Mouse (Mus musculus) heart, adult 18-20 months (tissue): Measurements from ENCODE around the gene Ptbp1. TPM values are rescaled to one million over a fixed set of nuclear protein-coding genes. Genes with fewer than 3 reads are reported as not detected.
A peak's percentile ranks its signal among the peaks of the same experiment; 100 is the strongest.
"Not testable (repeated sequence)": the region's sequence is repeated elsewhere in the genome, so short reads cannot be mapped to it uniquely, and the experiment has no call there.

ENCODE experiments used
- DNase-seq, 2 experiments: peaks; one replicate each; pipeline ENCODE4 v3.0.0; 2021 to 2022; ENCODE audit warnings: mixed read lengths in 1 of 2
- total RNA-seq, 2 experiments: library from RNA; stranded (reverse); gene quantifications; 2 replicates each; pipeline ENCODE4 v1.2.3; 2021

Ptbp1 gene
- total RNA-seq, 2 experiments from 2014 or later, result 35.8 to 39.9 TPM

DNA sequence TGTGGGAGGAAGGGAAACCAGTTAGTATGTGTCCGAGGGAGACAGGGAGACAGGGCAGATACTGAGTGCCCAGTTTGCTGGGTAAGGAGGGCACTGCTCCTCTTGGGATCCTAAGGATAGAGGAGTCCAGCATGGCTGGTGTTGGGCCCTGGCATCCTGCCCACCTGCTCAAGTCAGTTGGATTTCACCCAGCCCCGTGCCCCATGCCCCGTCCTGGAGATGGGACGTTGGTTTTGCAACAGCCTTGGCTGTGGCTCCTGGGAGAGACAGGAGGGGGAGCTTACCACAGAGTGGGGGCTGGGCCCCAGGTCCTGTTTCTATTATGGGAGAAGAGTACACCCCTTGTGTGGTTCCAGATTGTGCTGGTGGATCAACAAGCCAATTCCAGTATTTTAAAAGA is 30.2 kb downstream of the Ptbp1 start:
- peak; percentile 79 to 82 for DNase-seq

DNA sequence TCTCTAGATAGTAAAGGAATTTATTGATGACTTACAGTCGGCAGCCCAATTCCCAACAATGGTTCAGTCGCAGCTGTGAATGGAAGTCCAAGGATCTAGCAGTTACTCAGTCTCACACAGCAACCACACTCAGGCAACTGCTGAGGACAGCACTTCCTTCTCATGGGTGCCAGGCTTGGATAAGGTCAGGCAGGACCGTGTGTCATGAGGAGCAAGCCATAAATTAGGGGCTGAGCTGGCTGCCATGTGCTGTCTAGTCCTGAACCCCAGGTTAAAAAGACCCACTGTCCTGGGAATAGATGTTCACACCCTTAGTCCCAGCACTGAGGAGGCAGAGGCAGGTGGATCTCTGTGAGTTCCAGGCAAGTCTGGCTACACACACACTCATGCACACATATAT is 30.7 kb downstream of the Ptbp1 start:
- DNase-seq, result not testable (repeated sequence)

DNA sequence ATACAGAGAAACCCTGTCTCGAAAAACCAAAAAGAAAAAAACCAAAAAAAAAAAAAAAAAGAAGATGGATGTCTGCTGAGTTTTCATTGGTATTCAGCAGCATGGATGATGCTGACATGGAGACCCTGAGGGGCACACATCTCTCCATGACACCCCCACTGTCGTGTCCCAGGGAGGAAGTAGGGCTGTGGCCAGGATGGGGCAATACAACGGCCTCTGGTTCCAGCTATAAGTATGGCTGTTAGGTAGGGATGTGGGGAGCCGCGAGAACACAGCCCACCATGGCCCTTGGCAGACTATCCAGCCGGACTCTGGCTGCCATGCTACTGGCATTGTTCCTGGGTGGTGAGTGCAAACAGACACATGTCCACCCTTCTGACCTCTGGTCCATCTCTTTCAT is 31.8 kb downstream of the Ptbp1 start, which contains the start of gene Elane:
Gene Elane (plus strand): TSS at position 194 of the 400 bp plus-strand sequence.
- DNase-seq, result no peak

DNA sequence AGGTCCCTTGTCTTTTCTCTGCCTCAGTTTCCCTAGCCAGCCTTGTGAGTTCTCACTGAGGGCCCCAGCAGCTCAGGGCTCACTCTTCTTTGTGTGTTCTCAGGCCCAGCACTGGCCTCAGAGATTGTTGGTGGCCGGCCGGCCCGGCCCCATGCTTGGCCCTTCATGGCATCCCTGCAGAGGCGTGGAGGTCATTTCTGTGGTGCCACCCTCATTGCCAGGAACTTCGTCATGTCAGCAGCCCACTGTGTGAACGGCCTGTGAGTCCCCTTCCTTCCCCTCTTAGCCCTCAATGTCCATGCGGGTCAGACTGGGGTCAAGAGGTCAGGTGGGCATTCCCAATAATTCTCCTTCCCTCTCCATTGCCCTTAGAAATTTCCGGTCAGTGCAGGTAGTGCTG is 32.4 kb downstream of the Ptbp1 start:
- no peak for DNase-seq

- DNase-seq, result no peak
Measured at GRCm38 (mm10) chr10:79889386-79889785, 35.2 kb downstream of the Ptbp1 start.

GRCm38 (mm10) chr10:79890670-79891069 is 36.4 kb downstream of the Ptbp1 start, which contains the start of gene Cfd:
TSS of gene Cfd (plus strand) at chr10:79890853.
- no peak for DNase-seq

- peak; percentile 73 to 89 for DNase-seq
Measured at GRCm38 (mm10) chr10:79892451-79893118, 38.4 kb downstream of the Ptbp1 start.

GRCm38 (mm10) chr10:79896306-79896705 is 42.1 kb downstream of the Ptbp1 start:
- no peak for DNase-seq

DNA sequence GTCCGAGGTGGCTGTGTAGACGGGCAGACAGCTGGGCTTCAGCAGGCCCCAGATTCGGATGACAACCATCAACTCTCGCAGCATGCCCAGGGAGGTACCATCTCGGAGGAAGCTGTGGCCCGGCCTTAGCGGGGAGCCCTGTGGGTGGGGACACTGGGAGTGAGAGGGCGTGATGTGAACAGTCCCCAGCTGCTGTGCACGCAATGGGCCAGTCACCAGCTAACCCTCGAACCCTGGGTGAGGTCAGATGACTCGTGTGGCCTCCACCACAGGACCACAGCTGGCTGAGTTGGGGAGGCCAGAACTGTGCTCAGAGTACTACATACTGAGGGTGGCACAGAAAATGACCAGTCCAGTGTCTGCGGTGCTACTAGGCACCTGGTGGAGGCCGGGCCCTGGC is 42.6 kb downstream of the Ptbp1 start:
- DNase-seq, result no peak

DNA sequence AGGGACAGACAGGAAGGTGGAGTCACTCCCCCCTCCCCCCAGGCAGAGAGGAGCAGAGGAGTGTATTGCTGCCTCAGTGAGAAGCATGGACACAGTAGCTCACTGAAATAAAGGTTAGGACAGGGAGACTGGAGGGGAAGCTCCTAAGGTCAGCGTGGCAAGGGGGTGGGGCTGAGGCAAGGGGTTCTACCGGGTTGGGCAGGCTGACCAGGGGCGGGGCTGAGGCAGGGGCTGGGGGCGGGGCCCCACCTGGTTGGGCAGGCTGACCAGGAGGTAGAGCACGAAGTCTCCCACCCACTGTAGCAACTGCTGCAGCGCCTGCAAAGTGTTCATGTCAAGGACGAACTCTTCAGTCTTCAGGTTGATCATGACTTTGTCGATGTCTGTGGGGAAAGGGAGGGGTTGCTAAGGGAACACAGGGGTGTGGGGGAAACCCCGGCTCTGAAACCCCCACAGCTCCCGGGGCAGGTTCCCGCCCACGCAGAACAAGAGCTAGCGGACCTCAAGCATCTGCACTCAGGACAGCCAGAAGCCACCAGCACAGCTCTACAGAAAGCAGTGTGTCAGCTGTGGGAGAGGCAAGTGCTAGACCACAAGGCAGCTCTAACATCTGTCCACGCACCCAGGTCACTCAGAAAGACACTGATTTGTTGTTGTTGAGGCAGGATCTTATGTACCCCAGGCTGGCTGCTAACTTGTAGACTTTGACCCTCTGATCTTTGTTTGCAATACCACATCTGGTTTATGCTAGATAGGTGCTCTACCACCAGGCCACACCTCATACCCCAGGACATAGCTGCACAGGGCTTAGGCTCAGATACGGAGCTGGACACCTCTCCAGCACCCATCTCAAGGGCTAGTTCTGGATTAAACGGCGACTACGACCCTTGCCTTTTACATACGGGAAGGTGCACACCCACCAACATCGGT is 43.4 kb downstream of the Ptbp1 start:
- DNase-seq, result no peak

GRCm38 (mm10) chr10:79900951-79901410 is 46.8 kb downstream of the Ptbp1 start:
- no peak for DNase-seq

DNA sequence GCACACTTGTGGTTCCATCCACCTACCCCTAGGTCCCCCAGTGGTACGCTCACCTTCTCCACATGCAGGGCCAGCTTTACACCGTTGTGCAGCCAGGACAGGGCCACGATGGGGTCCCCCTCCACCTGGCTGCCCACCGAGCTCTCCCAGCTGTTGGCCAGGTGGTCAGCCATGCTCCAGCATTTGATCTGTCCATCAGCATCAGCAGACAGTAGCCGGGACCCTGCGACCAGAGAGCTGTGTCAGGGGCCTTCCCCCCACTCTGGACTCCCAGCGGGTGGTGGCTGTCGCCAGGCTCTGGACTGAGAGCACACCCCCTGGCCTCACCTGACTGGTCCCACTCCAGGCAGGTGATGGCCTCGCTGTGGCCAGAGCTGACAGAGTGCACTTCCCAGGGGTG is 52.5 kb downstream of the Ptbp1 start:
- DNase-seq, result no peak

DNA sequence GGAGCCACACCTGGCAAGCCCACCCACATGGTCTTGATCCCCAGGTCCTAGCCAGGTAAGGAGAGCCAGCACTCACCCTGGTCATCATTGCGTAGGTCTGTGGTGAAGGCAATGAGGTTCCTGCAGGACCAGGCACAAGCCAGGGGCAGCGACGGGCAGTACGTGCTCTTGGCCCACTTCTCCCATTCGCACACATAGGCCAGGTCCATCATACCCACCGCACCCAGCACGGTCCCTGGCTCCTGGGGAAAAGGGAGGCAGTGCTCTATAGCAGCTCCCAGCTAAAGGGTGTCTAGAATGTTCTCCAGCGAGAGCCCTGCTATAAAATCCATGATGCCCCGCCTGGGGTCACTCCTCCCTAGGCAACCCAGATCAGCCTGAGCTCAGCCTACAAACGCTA is 53.2 kb downstream of the Ptbp1 start:
- DNase-seq, result no peak

- peak; percentile 97 for DNase-seq
Measured at GRCm38 (mm10) chr10:79908167-79909091, 54.2 kb downstream of the Ptbp1 start, which contains the start of gene Med16. TSS of gene Med16 (minus strand) at chr10:79908923.

- DNase-seq, result peak; percentile 61 to 76
Measured at GRCm38 (mm10) chr10:79909092-79909922, 55.1 kb downstream of the Ptbp1 start.

GRCm38 (mm10) chr10:79910556-79910955 is 56.3 kb downstream of the Ptbp1 start, which contains the start of gene Gm26602:
TSS of gene Gm26602 (plus strand) at chr10:79910856.
- DNase-seq, result no peak

- no peak for DNase-seq
Measured at GRCm38 (mm10) chr10:79912412-79912811, 58.2 kb downstream of the Ptbp1 start.
